51 mouse cellular contexts compared by ENCODE assay signal in the genomic region with DNA sequence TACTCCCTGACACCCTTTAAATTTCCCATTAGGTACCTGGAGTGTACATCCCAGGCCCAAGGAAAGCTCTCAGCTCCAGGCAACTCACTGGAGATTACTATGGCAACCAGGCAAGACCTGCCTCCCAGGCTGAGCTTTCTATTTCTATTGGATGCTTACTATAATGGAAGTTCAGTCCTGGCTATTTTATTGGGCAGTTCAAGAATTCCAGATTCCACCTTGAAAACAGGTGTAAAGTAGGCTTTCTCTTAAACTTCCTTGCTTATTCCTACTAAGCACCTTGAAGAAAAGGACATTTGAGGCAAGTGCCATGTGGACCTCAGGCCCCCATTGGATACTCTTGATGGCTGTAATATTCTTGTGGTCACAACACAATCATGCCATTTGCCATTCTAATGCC. TPM values are rescaled to one million over a fixed set of nuclear protein-coding genes. Genes with fewer than 3 reads are reported as not detected.
"Had no signal": no experiment of that assay in that cellular context is flagged by ENCODE, and none has a peak within 500 bp of the region (broad histone marks: within the 10 kb centered on the region; RNA-seq: fewer than 3 reads in every experiment).

A gene (minus strand): TSS at position 101 of the 400 bp plus-strand sequence.

- DNase-seq: heart, postnatal 10 days; heart, postnatal 14 days; heart, postnatal 36 days; heart, postnatal 4 days; kidney, adult 11 months; kidney, adult 18-20 months; kidney, adult 2 months; kidney, adult 8-10 months; kidney, adult 9 months; kidney, postnatal 10 days; kidney, postnatal 14 days; kidney, postnatal 25 days; kidney, postnatal 36 days; kidney, postnatal 4 days; layer of hippocampus, adult 9-11 months; layer of hippocampus, postnatal 36 days had no signal

- H3K27ac ChIP-seq: heart, embryonic 10.5 days; heart, embryonic 13.5 days; heart, embryonic 15.5 days; hindbrain, embryonic 10.5 days; hindbrain, embryonic 12.5 days; hindbrain, embryonic 13.5 days; hindbrain, embryonic 14.5 days; hindbrain, embryonic 15.5 days; hindbrain, postnatal 0 days; intestine, embryonic 15.5 days; kidney, embryonic 15.5 days; kidney, postnatal 0 days; left cerebral cortex, adult 2 months had no signal

- H3K4me1 ChIP-seq: heart, embryonic 10.5 days; heart, embryonic 12.5 days; heart, embryonic 13.5 days; heart, embryonic 15.5 days; hindbrain, embryonic 10.5 days; hindbrain, embryonic 12.5 days; hindbrain, embryonic 13.5 days; hindbrain, embryonic 15.5 days; intestine, embryonic 15.5 days; kidney, embryonic 15.5 days had no signal

- H3K36me3 ChIP-seq: heart, embryonic 10.5 days; heart, embryonic 12.5 days; heart, embryonic 13.5 days; heart, embryonic 15.5 days; hindbrain, embryonic 10.5 days; hindbrain, embryonic 12.5 days; hindbrain, embryonic 13.5 days; hindbrain, embryonic 15.5 days; intestine, embryonic 15.5 days; kidney, embryonic 15.5 days had no signal

- H3K4me3 ChIP-seq: heart, embryonic 10.5 days; heart, embryonic 12.5 days; heart, embryonic 13.5 days; heart, embryonic 15.5 days; hindbrain, embryonic 10.5 days; hindbrain, embryonic 12.5 days; hindbrain, embryonic 13.5 days; hindbrain, embryonic 15.5 days; intestine, embryonic 15.5 days; kidney, embryonic 15.5 days; left cerebral cortex, adult 2 months had no signal

- H3K9me3 ChIP-seq: heart, embryonic 10.5 days; heart, embryonic 12.5 days; heart, embryonic 13.5 days; heart, embryonic 15.5 days; hindbrain, embryonic 10.5 days; hindbrain, embryonic 12.5 days; hindbrain, embryonic 13.5 days; hindbrain, embryonic 15.5 days; intestine, embryonic 15.5 days; kidney, embryonic 15.5 days had no signal

- H3K27me3 ChIP-seq: heart, embryonic 12.5 days; heart, embryonic 13.5 days; heart, embryonic 15.5 days; hindbrain, embryonic 12.5 days; hindbrain, embryonic 13.5 days; hindbrain, embryonic 15.5 days; intestine, embryonic 15.5 days; kidney, embryonic 15.5 days had no signal

RNA-seq across cellular contexts. Expression of the gene that starts here (rescaled TPM):
- total RNA-seq: heart, postnatal 10 days; heart, postnatal 14 days; heart, postnatal 25 days; heart, postnatal 36 days; heart, postnatal 4 days; hematopoietic stem cell, adult 5-6 weeks; hindbrain, postnatal 0 days; layer of hippocampus, adult 18-20 months; layer of hippocampus, adult 8-10 months; layer of hippocampus, postnatal 10 days; layer of hippocampus, postnatal 14 days; layer of hippocampus, postnatal 25 days; layer of hippocampus, postnatal 36 days; left cerebral cortex, adult 18-20 months; left cerebral cortex, adult 2 months had no signal
- polyA plus RNA-seq: heart, embryonic 10.5 days; heart, embryonic 11.5 days; heart, embryonic 12.5 days; heart, embryonic 13.5 days; heart, embryonic 14.5 days; heart, embryonic 15.5 days; heart, embryonic 16.5 days; heart, postnatal 0 days; hindbrain, embryonic 10.5 days; hindbrain, embryonic 11.5 days; hindbrain, embryonic 12.5 days; hindbrain, embryonic 13.5 days; hindbrain, embryonic 14.5 days; hindbrain, embryonic 15.5 days; hindbrain, embryonic 16.5 days; hindbrain, postnatal 0 days; inflammation-experienced regulatory T-cells, adult 6 months; intestine, embryonic 14.5 days; intestine, embryonic 15.5 days; intestine, embryonic 16.5 days; intestine, postnatal 0 days; kidney, adult 2 months; kidney, embryonic 14.5 days; kidney, embryonic 15.5 days; kidney, embryonic 16.5 days; kidney, postnatal 0 days; large intestine, adult 2 months had no signal
